Mouse (Mus musculus): ENCODE measurements around the gene Acacb. TPM values are rescaled to one million over a fixed set of nuclear protein-coding genes. Genes with fewer than 3 reads are reported as not detected.

The Acacb gene
- polyA plus RNA-seq, 1 experiment from 2014 or later: 0.69 TPM

DNA sequence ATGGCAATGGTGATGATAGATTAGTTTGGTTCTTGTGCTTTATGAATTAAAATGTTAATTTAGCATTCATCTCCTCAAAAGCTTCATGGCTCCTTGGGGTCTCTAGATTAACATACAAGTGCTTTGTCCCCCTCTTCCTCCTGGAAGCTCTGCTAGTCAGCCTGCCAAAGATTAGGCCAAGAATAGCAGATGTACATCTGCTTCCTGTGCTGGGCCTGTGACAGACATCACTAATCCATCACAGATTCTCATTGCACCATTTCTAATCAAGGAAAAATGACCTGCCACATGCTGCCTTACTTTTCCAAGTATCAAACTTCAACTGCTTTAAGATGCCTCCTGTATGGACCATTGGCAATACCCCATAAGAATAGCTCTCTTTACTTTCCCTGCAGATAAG lies 115.2 kb downstream of the Acacb start:
- H3K9ac ChIP-seq (ENCODE audit: low read depth, low read length): no peak overlapping the region
- H3K4me1 ChIP-seq (replicated peaks; ENCODE audit: control insufficient read depth, insufficient read depth, low read length): no peaks in the 10 kb centered on the region
- H3K4me3 ChIP-seq (ENCODE audit: low read depth, low read length): no peak overlapping the region
- H3K9me3 ChIP-seq (ENCODE audit: control insufficient read depth): no peaks in the 10 kb centered on the region
- H3K36me3 ChIP-seq (ENCODE audit: control insufficient read depth, insufficient read depth): no peaks in the 10 kb centered on the region
- no peak for ATAC-seq
- H3K27ac ChIP-seq (ENCODE audit: low read depth, low read length): no peak overlapping the region
- TF ChIP-seq CTCF (IDR thresholded peaks at IDR 0.05; ENCODE audit: low read depth): no peak
- no peak overlapping the region for H3K4me2 ChIP-seq (replicated peaks; ENCODE audit: low read depth)
- H3K27me3 ChIP-seq (replicated peaks; ENCODE audit: control insufficient read depth, insufficient read depth, low read length): no peaks in the 10 kb centered on the region

GRCm38 (mm10) chr5:114264030-114264459 lies 117.7 kb downstream of the Acacb start:
- WGBS: 82% methylated on average over 8 of the region's 8 CpGs
- no peak for TF ChIP-seq CTCF (IDR thresholded peaks at IDR 0.05; ENCODE audit: low read depth)
- no peak overlapping the region for H3K9ac ChIP-seq (ENCODE audit: low read depth, low read length)
- no peak overlapping the region for H3K4me3 ChIP-seq (ENCODE audit: low read depth, low read length)
- no peaks in the 10 kb centered on the region for H3K9me3 ChIP-seq (ENCODE audit: control insufficient read depth)
- no peak overlapping the region for H3K4me2 ChIP-seq (replicated peaks; ENCODE audit: low read depth)
- H3K27ac ChIP-seq (ENCODE audit: low read depth, low read length): no peak overlapping the region
- ATAC-seq: no peak
- no peaks in the 10 kb centered on the region for H3K36me3 ChIP-seq (ENCODE audit: control insufficient read depth, insufficient read depth)
- H3K4me1 ChIP-seq (replicated peaks; ENCODE audit: control insufficient read depth, insufficient read depth, low read length): no peaks in the 10 kb centered on the region
- H3K27me3 ChIP-seq (replicated peaks; ENCODE audit: control insufficient read depth, insufficient read depth, low read length): no peaks in the 10 kb centered on the region; the same call in 1 of the 2 replicates

DNA sequence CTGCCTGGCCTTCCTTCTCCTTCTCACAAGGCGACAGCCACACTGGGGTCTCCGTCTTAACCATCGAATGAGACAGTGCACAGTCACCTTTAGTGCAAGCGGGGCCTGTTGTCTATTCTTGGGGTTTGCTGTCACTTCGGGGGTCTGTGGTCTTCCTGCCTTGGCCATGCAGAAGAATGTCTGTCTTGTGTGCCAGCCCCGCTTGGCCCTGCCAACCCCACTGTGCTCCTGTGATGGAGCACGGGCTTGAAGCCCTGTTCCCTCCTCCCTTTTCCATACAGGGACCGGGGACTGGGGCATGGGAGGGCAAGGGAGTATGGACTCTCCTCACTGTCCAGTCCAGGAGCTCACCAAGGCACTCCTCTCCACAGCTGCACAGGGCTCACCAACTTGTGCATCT lies 118.5 kb downstream of the Acacb start:
- Histone ChIP-seq H3K4me3 (ENCODE audit: low read depth, low read length) (no peak overlapping the region), H3K27me3 (replicated peaks; ENCODE audit: control insufficient read depth, insufficient read depth, low read length) (no peaks in the 10 kb centered on the region; the same call in 1 of the 2 replicates), H3K9ac (ENCODE audit: low read depth, low read length) (no peak overlapping the region), H3K9me3 (ENCODE audit: control insufficient read depth) (no peaks in the 10 kb centered on the region), H3K4me1 (replicated peaks; ENCODE audit: control insufficient read depth, insufficient read depth, low read length) (no peaks in the 10 kb centered on the region), H3K36me3 (ENCODE audit: control insufficient read depth, insufficient read depth) (no peaks in the 10 kb centered on the region), H3K4me2 (replicated peaks; ENCODE audit: low read depth) (no peak overlapping the region), H3K27ac (ENCODE audit: low read depth, low read length) (no peak overlapping the region)
- no peak for TF ChIP-seq CTCF (IDR thresholded peaks at IDR 0.05; ENCODE audit: low read depth)
- no peak for ATAC-seq
- 88% methylated on average over 8 of the region's 8 CpGs for WGBS

- H3K9me3 ChIP-seq (ENCODE audit: control insufficient read depth): no peaks in the 10 kb centered on the region
- 15% methylated on average over 7 of the region's 7 CpGs for WGBS
- no peak overlapping the region for H3K27ac ChIP-seq (ENCODE audit: low read depth, low read length)
- H3K4me3 ChIP-seq (ENCODE audit: low read depth, low read length): no peak overlapping the region
- no peaks in the 10 kb centered on the region for H3K36me3 ChIP-seq (ENCODE audit: control insufficient read depth, insufficient read depth)
- no peak overlapping the region for H3K4me2 ChIP-seq (replicated peaks; ENCODE audit: low read depth)
- no peak overlapping the region for H3K9ac ChIP-seq (ENCODE audit: low read depth, low read length)
- peaks cover 31% of the 10 kb centered on the region for H3K27me3 ChIP-seq (replicated peaks; ENCODE audit: control insufficient read depth, insufficient read depth, low read length)
- no peak for ATAC-seq
- H3K4me1 ChIP-seq (replicated peaks; ENCODE audit: control insufficient read depth, insufficient read depth, low read length): no peaks in the 10 kb centered on the region
- TF ChIP-seq CTCF (IDR thresholded peaks at IDR 0.05; ENCODE audit: low read depth): no peak
Observed at GRCm38 (mm10) chr5:114268646-114269045, 122.3 kb downstream of the Acacb start.

GRCm38 (mm10) chr5:114269499-114269898 lies 123.2 kb downstream of the Acacb start:
- Histone ChIP-seq H3K4me2 (replicated peaks; ENCODE audit: low read depth) (no peak overlapping the region), H3K4me3 (ENCODE audit: low read depth, low read length) (no peak overlapping the region), H3K4me1 (replicated peaks; ENCODE audit: control insufficient read depth, insufficient read depth, low read length) (no peaks in the 10 kb centered on the region), H3K27ac (ENCODE audit: low read depth, low read length) (no peak overlapping the region), H3K9me3 (ENCODE audit: control insufficient read depth) (no peaks in the 10 kb centered on the region), H3K9ac (ENCODE audit: low read depth, low read length) (no peak overlapping the region), H3K27me3 (replicated peaks; ENCODE audit: control insufficient read depth, insufficient read depth, low read length) (peaks cover 40% of the 10 kb centered on the region), H3K36me3 (ENCODE audit: control insufficient read depth, insufficient read depth) (no peaks in the 10 kb centered on the region)
- 68% methylated on average over 7 of the region's 7 CpGs for WGBS
- no peak for TF ChIP-seq CTCF (IDR thresholded peaks at IDR 0.05; ENCODE audit: low read depth)
- ATAC-seq: no peak

DNA sequence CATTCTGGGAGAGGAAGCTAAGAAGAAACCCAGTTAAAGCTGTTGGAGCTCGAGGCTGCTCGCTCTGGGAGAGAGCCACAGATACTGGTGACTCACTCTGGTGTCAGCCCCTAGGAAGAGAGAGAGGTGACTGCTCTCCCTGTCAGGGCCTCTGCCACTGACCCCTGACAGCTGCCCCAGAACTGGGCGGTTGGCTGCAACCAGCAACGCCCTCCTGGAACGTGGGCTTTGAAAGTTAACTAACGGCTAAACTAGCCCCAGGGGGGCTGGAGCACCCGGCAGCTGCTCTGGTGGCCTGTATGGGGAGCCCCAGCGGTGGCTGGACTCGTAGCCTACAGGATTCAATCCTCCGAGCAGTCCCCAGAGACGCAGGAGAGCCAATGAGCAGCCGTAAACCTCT lies 123.6 kb downstream of the Acacb start:
- TF ChIP-seq CTCF (IDR thresholded peaks at IDR 0.05; ENCODE audit: low read depth): no peak
- Histone ChIP-seq H3K9ac (ENCODE audit: low read depth, low read length) (no peak overlapping the region), H3K27ac (ENCODE audit: low read depth, low read length) (no peak overlapping the region), H3K4me3 (ENCODE audit: low read depth, low read length) (no peak overlapping the region), H3K4me1 (replicated peaks; ENCODE audit: control insufficient read depth, insufficient read depth, low read length) (no peaks in the 10 kb centered on the region), H3K27me3 (replicated peaks; ENCODE audit: control insufficient read depth, insufficient read depth, low read length) (peaks cover 45% of the 10 kb centered on the region), H3K4me2 (replicated peaks; ENCODE audit: low read depth) (no peak overlapping the region), H3K9me3 (ENCODE audit: control insufficient read depth) (no peaks in the 10 kb centered on the region), H3K36me3 (ENCODE audit: control insufficient read depth, insufficient read depth) (no peaks in the 10 kb centered on the region)
- WGBS: 13% methylated on average over 12 of the region's 12 CpGs
- ATAC-seq: no peak

Measured in intestine, postnatal 0 days (tissue).